Mouse (Mus musculus) brain, embryonic 14.5 days (tissue): ENCODE measurements around the gene Fhl1.

Source experiments
- CTCF ChIP-seq: fragments of 200-500 bp; IDR thresholded peaks from 2 replicates; pipeline ENCODE4 v1.5.1; 2012; ENCODE audit warnings: inconsistent platforms, mild to moderate bottlenecking, moderate library complexity, borderline replicate concordance; ENCODE audit not compliant: insufficient read depth, insufficient read length; ENCODE audit errors: extremely low read depth
- POLR2A ChIP-seq: fragments of 200-500 bp; IDR thresholded peaks from 2 replicates; pipeline ENCODE4 v1.6.1; 2012; ENCODE audit warnings: mild to moderate bottlenecking, inconsistent platforms, borderline replicate concordance; ENCODE audit not compliant: poor library complexity, insufficient read depth, insufficient read length, severe bottlenecking; ENCODE audit errors: extremely low read depth

GRCm38 (mm10) chrX:56771751-56772150 is 40.2 kb downstream of the Fhl1 start:
- TF ChIP-seq POLR2A, result no peak
- TF ChIP-seq CTCF, result no peak
